Mouse (Mus musculus): ENCODE results near the gene Dnah2. TPM values are rescaled to one million over a fixed set of nuclear protein-coding genes. Genes with fewer than 3 reads are reported as not detected.
A peak's percentile ranks its signal among the peaks of the same experiment; 100 is the strongest.

Dnah2 gene
- total RNA-seq, 2 experiments from 2014 or later: 4.6 to 5.2 TPM

DNA sequence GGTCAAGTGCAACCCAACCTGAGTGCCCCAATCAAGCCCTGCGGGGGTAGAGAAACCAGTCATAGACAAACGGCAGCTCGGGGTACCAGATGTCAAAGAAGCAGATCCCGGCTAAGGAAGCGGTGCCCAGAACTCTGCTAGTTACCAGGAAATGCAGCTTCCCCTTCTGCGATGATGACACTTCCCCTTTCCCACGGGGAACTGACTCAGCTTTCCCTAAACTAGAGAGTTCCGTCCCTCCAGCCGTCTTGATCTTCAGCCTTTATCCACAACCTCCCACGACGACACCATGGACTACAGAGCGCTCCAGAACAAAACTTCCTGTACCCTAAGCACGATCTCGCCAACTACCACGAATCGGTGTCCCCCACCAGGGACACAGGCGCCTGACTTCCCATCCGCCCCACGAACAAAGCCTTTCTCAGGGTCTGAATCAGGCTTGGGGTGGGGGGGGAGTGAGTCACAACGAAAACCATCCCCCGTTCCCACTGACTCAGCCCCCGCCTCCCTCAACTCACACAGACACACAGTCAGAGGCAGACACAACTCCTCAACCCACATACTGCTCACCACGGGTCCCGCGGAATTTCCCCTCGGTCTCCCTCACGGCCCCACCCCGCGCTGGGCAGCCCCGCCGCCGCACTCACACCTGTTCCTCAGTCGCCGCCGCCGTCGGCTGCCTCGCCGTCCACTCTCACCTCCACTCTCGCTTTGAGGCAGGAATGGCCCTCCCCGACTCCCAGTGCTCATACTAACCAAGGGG is 138.4 kb downstream of the Dnah2 start:
- no peak for TF ChIP-seq CTCF (conservative IDR thresholded peaks at IDR 0.05)
- H3K4me3 ChIP-seq: peak overlapping the region; percentile 87
- H3K27ac ChIP-seq: peak overlapping the region; percentile 99
- peak in 1 of 2 experiments; percentile 47 for DNase-seq (ENCODE audit: low spot score in 2 of 2)

DNA sequence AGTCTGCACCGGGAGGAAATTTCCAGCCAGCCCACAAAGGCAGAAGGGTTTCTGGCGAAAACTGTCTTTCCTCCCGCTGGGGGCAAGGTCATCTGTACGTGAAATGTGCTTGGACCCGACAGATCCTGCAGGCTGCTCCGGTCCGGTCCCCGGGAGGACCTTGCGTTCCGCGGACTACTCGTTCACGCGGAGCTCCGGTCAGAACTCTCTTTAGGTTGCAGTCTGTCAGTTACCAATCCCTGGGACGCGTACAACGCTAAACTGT is 138.9 kb downstream of the Dnah2 start:
- TF ChIP-seq CTCF (conservative IDR thresholded peaks at IDR 0.05): no peak
- no peak for DNase-seq (ENCODE audit: low spot score in 2 of 2)
- H3K4me3 ChIP-seq: peak overlapping the region; percentile 87

DNA sequence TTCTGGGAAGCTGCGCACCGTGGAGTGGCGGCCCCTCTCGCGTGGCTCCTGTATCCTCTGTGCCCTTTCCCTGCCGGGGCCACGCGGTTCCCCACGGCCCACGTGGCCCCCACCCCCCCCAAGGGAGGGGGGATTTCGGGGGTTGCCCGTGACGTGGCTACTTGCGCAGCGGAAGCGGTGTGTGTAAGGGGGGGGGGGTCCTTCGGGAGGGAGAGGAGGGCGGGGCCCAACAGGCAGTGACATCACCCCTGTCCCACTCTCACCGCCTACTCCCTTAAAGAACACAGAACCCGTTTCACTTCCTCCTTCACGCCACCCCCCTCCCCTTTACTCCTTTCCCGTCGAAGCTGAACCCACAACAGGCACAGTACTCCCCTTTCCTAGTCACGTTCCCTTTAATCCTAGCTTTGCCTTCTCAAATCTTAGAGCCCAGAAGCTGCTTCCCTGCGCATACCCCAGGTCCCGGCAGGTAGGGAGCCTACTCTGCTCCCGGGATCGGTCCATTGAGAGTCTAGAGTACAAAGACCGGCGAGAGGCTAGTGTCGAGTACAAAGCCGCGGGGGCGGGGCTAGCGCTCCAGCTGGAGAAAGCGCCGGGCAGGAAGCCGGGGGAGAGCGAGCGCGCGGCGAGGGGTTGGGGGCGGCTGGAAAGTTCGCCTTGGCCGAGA is 139.4 kb downstream of the Dnah2 start:
- no peak for TF ChIP-seq CTCF (conservative IDR thresholded peaks at IDR 0.05)
- DNase-seq (ENCODE audit: low spot score in 2 of 2): peak in 1 of 2 experiments; percentile 72
- peak overlapping the region; percentile 87 for H3K4me3 ChIP-seq
- H3K27ac ChIP-seq: peak overlapping the region; percentile 99

More for the DNA sequence above, 138.9 kb downstream of the Dnah2 start:
- peak overlapping the region; percentile 99 for H3K27ac ChIP-seq

DNA sequence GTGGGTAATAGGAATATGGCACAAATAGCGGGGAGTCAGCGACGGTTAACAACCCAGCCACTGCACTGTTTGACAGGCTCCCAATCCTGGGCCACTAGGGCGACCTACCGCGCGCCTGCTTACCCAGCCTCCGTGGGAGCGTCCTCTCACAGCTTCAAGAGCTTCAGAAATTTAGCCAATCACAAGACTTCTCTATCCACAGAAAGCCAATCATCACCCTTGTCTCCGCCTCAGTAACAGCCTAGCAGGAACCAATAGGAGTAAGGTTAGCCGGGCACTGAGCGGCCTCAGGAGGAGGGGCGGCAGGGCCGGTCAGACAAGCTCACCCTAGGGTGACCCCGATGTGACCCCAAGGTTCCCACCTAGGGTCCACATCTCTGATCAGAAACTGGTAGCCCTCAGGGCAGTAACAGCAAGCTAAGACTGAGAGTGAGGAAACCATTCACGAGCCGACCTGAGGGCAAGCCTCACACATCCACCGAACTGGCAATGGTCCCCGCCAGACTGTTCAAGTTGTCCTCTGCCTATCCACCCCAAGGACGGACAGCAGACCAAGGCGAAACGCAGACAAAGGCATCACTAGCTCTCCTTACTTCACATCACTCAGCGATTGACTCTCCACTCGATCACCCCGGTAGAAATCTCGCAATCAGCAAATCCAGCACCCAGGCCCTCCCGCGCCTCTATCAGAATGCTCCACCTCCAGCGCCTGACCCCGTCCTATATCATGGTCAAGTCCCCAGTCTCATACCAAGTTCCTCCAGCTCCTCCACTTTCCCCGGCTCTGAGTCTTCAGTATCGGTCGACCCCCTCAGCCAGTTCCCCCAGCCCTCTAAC is 140.2 kb downstream of the Dnah2 start:
- peak overlapping the region; percentile 87 for H3K4me3 ChIP-seq
- H3K27ac ChIP-seq: peak overlapping the region; percentile 99
- TF ChIP-seq CTCF (conservative IDR thresholded peaks at IDR 0.05): peak; percentile 54
- peak; percentile 74 to 91 for DNase-seq (ENCODE audit: low spot score in 2 of 2)

DNA sequence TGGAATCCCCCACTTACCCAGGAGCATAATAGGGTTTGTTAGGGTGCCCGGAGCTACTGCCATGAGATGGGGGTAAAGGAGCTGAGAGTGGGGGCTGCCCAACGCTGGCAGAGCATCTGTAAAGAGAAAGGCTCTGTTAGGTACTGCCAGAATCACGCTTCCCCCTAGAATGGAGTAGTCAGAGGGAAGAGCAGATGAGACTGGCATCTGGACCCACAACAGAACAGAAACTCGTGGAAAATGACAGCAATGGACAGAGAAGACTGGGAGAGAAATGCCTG is 141.2 kb downstream of the Dnah2 start:
- DNase-seq (ENCODE audit: low spot score in 2 of 2): no peak
- peak overlapping the region; percentile 87 for H3K4me3 ChIP-seq
- TF ChIP-seq CTCF (conservative IDR thresholded peaks at IDR 0.05): no peak
- peak overlapping the region; percentile 99 for H3K27ac ChIP-seq

DNA sequence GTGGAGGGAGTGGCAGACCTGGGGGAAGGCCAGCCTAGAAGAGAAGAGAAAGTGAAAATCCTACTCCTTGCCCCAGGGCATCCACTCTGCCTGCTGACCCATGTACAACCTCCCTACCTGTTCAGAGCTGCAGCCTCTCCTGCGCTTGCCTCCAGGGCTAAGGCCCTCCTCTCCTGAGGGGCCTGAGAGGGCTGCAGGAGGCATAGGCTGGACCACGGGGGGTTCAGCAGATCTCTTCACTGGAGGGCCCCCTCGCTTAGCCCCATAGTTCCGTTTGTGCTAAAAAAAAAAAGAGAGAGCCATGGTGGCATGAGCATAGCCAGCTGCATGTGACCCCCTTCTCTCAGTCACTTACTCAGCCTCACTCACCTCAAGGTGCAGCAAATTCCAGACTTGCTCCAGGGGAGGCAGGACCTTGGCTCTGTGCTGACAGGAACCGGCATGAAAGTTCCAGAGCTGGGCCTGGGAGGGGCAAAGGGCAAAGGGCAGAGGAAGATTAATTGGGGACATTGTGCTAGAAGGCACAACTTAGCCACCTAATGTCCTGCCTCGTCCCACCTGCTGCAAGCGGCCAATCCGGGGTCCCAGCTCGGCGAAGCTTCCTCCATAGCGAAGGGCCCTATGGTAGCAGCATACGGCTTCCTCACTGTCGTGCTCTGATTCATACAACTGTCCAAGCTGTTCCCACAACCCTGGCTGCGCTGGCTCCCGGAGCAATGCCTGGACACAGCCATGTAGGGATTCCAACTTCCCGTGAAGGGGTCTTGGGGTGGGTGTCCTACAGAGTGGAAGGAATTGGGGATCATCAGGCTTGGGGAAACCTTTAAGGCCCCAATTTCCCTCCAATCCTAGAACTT is 141.8 kb downstream of the Dnah2 start:
- Histone ChIP-seq H3K27ac (peak overlapping the region; percentile 99; the same call in 1 of the 2 replicates), H3K4me3 (peak overlapping the region; percentile 8; the same call in 1 of the 2 replicates)
- no peak for DNase-seq (ENCODE audit: low spot score in 2 of 2)
- TF ChIP-seq CTCF (conservative IDR thresholded peaks at IDR 0.05): no peak

DNA sequence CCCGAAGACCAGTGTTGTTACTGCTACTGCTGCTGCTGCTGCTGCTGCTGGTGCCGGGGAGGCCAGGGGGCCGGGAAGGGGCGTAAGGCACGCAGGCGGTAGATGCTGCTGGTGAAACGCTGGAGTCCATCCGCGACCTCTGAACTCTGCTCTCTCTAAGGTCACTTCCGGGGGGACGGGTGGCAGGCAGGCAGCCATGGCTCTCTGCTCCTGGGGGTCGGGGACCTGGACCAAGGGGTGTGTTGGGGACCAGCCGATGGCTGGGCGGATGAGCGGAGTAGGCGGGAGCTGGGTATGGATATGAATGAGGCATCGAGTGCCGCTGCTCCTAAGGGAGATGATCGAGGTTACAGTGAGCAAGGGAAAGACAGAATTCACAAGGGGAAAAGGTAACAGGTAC is 142.6 kb downstream of the Dnah2 start:
- no peak overlapping the region for H3K4me3 ChIP-seq
- no peak for TF ChIP-seq CTCF (conservative IDR thresholded peaks at IDR 0.05)
- no peak for DNase-seq (ENCODE audit: low spot score in 2 of 2)
- H3K27ac ChIP-seq: no peak overlapping the region

DNA sequence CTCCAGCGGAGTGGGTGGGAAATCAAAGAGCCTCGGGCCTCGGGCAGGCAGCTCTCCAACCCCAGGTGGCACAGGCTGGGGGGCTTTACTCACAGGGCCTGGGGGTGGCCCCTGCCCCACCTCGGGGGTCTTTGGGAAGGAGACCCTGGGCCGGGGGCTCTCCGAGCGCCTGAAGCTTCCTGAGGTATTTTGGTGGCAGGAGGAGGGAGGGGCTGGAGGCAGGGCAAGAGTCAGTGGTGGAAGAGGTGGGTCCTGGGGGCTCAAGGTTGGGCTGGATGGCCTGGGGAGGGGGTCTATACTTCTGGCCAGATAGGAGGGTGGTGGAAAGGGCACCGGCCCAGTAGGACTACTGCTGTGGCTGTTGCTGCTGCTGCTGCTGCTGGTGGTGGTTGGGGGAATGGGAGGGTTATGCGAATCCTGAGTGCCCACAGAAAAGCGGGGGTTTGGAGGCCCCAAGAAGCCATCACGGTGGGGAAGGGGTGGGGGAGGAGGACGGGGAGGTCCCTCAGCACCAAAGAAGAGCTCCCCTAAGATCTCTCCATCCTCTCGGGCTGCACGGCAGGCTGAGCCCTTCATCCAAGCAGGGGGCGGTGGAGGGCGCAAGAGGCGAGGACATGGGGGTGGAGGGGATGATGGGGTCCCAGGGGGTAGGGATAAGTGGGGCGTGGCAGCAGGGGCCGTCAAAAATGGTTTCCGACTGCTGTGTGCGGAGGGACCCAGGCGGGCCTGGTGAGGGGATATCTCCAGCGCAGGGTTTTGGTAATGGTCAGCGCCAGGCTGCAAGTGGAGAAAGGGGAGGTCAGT is 143.3 kb downstream of the Dnah2 start:
- Histone ChIP-seq H3K4me3 (no peak overlapping the region), H3K27ac (no peak overlapping the region)
- TF ChIP-seq CTCF (conservative IDR thresholded peaks at IDR 0.05): no peak
- no peak for DNase-seq (ENCODE audit: low spot score in 2 of 2)

DNA sequence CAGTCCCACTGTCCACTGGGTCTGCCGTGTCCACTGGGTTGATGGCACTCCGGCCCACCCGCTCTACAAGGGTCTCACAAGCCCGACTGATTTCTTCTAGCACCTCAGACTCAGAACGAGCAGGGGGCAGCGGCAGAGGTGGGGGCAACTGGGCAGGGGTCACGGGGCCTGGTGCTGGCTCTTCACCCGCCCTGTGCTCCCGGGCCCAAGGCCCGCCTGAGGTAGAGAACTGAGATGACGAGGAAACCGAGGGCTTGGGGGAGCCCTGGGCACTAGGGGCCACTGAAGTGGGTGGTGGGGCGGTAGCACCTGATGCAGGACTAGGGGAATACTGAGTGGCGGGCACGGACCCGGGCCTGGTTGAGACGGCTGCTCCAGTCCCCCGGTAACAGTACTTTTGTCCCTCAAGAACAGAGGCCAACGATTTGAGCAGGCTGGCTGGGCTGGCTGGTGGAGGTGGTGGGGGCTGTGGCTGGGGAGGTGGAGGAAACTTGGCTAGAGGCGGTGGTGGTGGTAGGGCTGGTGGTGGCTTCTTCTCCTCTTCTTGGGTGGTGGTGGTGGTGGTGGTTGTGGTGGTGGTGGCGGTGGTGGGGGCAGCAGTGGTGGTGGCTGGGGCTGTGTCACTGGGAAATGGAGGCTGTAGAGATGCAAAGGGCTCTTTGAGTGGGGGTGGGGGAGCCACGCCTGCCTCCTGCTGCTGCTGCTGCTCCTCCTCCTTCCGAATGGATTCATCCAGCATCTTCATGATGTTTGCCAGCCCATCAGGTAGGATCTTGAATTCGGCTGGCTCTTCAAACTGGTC is 144.1 kb downstream of the Dnah2 start:
- DNase-seq (ENCODE audit: low spot score in 2 of 2): no peak
- TF ChIP-seq CTCF (conservative IDR thresholded peaks at IDR 0.05): no peak
- no peak overlapping the region for H3K4me3 ChIP-seq
- no peak overlapping the region for H3K27ac ChIP-seq

DNA sequence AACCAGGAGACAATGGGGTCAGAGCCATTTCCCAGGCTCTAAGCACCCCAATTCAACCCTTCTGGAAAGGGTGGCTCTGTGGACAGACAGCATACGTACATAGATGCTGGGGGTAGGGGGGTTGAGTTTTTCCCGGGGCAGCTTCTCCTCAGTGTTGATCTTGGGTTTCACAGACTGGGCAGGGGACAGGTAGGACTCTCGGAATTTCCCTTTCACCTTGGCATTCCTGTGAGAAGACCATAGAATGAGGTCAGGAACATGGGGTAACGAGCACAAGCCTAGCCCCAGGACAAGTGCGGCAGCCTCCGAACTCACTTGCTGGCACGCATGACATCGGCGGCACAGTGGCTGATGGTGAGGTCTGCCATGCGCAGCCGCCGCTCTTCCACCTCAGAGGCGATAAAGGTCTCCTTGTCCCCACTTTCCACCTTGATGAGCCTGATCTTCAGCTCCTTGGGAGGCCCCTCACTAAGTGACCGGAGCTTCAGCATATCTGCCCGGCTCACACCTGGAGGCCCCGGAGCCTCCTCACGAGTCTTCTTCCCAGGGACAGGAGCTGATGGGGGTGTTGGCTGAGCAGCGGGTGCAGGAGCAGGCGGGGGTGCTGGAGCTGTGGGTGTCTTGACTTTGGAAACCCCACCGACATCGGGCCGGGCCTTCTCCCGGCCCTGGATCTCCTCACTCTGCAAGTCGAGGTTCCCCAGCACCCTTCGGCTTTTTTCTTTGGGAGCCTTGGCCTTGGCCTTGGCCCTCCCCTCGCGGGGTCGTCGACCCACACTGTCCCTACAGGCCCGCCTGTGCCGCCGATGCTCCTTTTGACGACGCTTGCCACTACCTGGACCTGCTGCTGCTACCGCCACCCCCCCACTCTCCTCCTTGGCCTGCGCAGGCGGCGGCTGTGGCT is 145.0 kb downstream of the Dnah2 start:
- no peak overlapping the region for H3K4me3 ChIP-seq
- no peak for DNase-seq (ENCODE audit: low spot score in 2 of 2)
- no peak overlapping the region for H3K27ac ChIP-seq
- no peak for TF ChIP-seq CTCF (conservative IDR thresholded peaks at IDR 0.05)
